Comparison of ENCODE assay signal across 19 mouse cellular contexts in the genomic region with DNA sequence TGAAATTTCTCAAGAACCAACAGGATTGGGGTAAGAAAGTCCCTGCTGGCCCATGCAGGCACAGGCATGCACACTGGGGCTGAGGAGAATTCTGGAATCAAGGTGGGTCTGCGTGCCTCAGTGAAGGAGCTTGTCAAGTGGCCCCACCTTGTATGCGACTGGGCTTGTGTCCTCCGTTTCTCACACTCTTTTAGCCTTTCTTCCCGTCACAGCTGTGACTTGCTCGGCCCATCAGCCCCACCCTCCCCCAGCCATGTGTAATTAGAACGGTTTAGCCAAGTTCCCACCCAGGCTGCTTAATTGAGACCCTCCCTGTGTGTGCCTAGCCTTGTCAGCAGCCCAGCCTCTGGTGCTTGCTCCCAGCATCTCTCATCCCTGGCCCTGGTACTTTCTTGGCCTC. TPM values are rescaled to one million over a fixed set of nuclear protein-coding genes. Genes with fewer than 3 reads are reported as not detected.
A peak's percentile ranks its signal among the peaks of the same experiment; 100 is the strongest.
DNase-seq lines count a peak whose midpoint lies in the region; ATAC-seq and TF ChIP-seq lines count a peak whose summit lies in the region.
"Had no signal": no experiment of that assay in that cellular context is flagged by ENCODE, and none has a peak within 500 bp of the region (broad histone marks: within the 10 kb centered on the region; RNA-seq: fewer than 3 reads in every experiment).

No protein-coding gene starts in this region.

- peak overlapping the region; percentile 26; the same call in 1 of the 2 replicates for H3K27ac ChIP-seq in lung, embryonic 15.5 days
- H3K27ac ChIP-seq in forebrain, embryonic 16.5 days (ENCODE audit: low read length): no peak overlapping the region
- peak overlapping the region; percentile 40; the same call in 1 of the 2 replicates for H3K27ac ChIP-seq in stomach, embryonic 15.5 days
- H3K27ac ChIP-seq: gastrocnemius, adult 2 months; heart, adult 2 months; kidney, embryonic 15.5 days; liver, embryonic 15.5 days had no signal

- 0 out of 2 replicates have a peak, but pooled peaks have one; percentile 11 for ATAC-seq in lung, embryonic 15.5 days (ENCODE audit: borderline replicate concordance, extremely low read depth, low FRiP score, low TSS enrichment)
- peak; percentile 34; the same call in 1 of the 2 replicates for ATAC-seq in forebrain, embryonic 16.5 days
- no peak for ATAC-seq in stomach, embryonic 15.5 days (ENCODE audit: insufficient read depth, low FRiP score, low read depth)
- ATAC-seq: hindbrain, embryonic 16.5 days had no signal

- 48% methylated on average over 6 of the region's 6 CpGs for WGBS in lung, embryonic 15.5 days
- 17% methylated on average over 6 of the region's 6 CpGs for WGBS in forebrain, embryonic 16.5 days
- WGBS in stomach, embryonic 15.5 days: 49% methylated on average over 6 of the region's 6 CpGs

- no peak for TF ChIP-seq CTCF in brain, embryonic 14.5 days (IDR thresholded peaks at IDR 0.05; ENCODE audit: borderline replicate concordance, extremely low read depth, insufficient read depth, insufficient read length)

- no peaks in the 10 kb centered on the region for H3K36me3 ChIP-seq in lung, embryonic 15.5 days
- no peaks in the 10 kb centered on the region for H3K36me3 ChIP-seq in forebrain, embryonic 16.5 days (ENCODE audit: control insufficient read depth, insufficient read depth)
- no peaks in the 10 kb centered on the region for H3K36me3 ChIP-seq in stomach, embryonic 15.5 days
- H3K36me3 ChIP-seq: kidney, embryonic 15.5 days; liver, embryonic 15.5 days had no signal

- H3K4me3 ChIP-seq in lung, embryonic 15.5 days: no peak overlapping the region
- no peak overlapping the region for H3K4me3 ChIP-seq in forebrain, embryonic 16.5 days (replicated peaks; ENCODE audit: low read length)
- no peak overlapping the region for H3K4me3 ChIP-seq in stomach, embryonic 15.5 days (replicated peaks)
- H3K4me3 ChIP-seq: gastrocnemius, adult 2 months; heart, adult 2 months; kidney, embryonic 15.5 days; liver, embryonic 15.5 days; myocyte had no signal

- H3K9ac ChIP-seq in lung, embryonic 15.5 days: no peak overlapping the region
- no peak overlapping the region for H3K9ac ChIP-seq in forebrain, embryonic 16.5 days (replicated peaks; ENCODE audit: low read depth, low read length)
- no peak overlapping the region for H3K9ac ChIP-seq in stomach, embryonic 15.5 days
- H3K9ac ChIP-seq: kidney, embryonic 15.5 days; liver, embryonic 15.5 days had no signal

- H3K4me2 ChIP-seq in lung, embryonic 15.5 days: no peak overlapping the region
- no peak overlapping the region for H3K4me2 ChIP-seq in forebrain, embryonic 16.5 days (ENCODE audit: low read length)
- H3K4me2 ChIP-seq in stomach, embryonic 15.5 days: no peak overlapping the region
- H3K4me2 ChIP-seq: kidney, embryonic 15.5 days; liver, embryonic 15.5 days had no signal

- no peak for DNase-seq in lung, postnatal 14 days
- DNase-seq in brain, embryonic 14.5 days (ENCODE audit: low read depth): peak; percentile 73
- no peak for DNase-seq in ovary, postnatal 14 days (ENCODE audit: low spot score)
- DNase-seq in thymus, postnatal 10 days (ENCODE audit: low spot score in 2 of 2): no peak
- DNase-seq: adrenal gland, adult 2 months; cerebellum, adult 9-10 months; embryo, embryonic 11 days; gastrocnemius, adult 2 months; heart, adult 2 months; layer of hippocampus, adult 9-11 months; left cerebral cortex, postnatal 4 days; thymus, postnatal 36 days had no signal

- no peaks in the 10 kb centered on the region for H3K27me3 ChIP-seq in lung, embryonic 15.5 days
- H3K27me3 ChIP-seq in forebrain, embryonic 16.5 days (replicated peaks; ENCODE audit: control insufficient read depth, insufficient read depth, low read length): no peaks in the 10 kb centered on the region
- H3K27me3 ChIP-seq in stomach, embryonic 15.5 days (replicated peaks): no peaks in the 10 kb centered on the region
- H3K27me3 ChIP-seq: kidney, embryonic 15.5 days; liver, embryonic 15.5 days had no signal

- H3K9me3 ChIP-seq in lung, embryonic 15.5 days: no peaks in the 10 kb centered on the region
- H3K9me3 ChIP-seq in forebrain, embryonic 16.5 days (ENCODE audit: control insufficient read depth, low read length): no peaks in the 10 kb centered on the region
- H3K9me3 ChIP-seq in stomach, embryonic 15.5 days: no peaks in the 10 kb centered on the region
- H3K9me3 ChIP-seq: kidney, embryonic 15.5 days; liver, embryonic 15.5 days had no signal

- TF ChIP-seq POLR2A in brain, embryonic 14.5 days (IDR thresholded peaks at IDR 0.05; ENCODE audit: borderline replicate concordance, extremely low read depth, insufficient read depth, insufficient read length, poor library complexity, severe bottlenecking): no peak

- H3K4me1 ChIP-seq in lung, embryonic 15.5 days: peaks cover 18% of the 10 kb centered on the region
- H3K4me1 ChIP-seq in forebrain, embryonic 16.5 days (replicated peaks; ENCODE audit: control insufficient read depth, insufficient read depth, low read length): peaks cover 11% of the 10 kb centered on the region
- H3K4me1 ChIP-seq in stomach, embryonic 15.5 days: peaks cover 16% of the 10 kb centered on the region; the same call in 1 of the 2 replicates

RNA-seq across cellular contexts. Expression of a gene that starts 28.5 kb away (rescaled TPM):
- 74.2 and 81.9 TPM in 2 replicates for polyA plus RNA-seq in lung, embryonic 15.5 days (2015; fragmentation: Nextera tagmentation; extraction: Ambion mirVana)
- 28.4 and 32.5 TPM in 2 replicates for polyA plus RNA-seq in brain, embryonic 14.5 days (2012; rRNA removed)
- polyA plus RNA-seq in forebrain, embryonic 16.5 days (2015; fragmentation: Nextera tagmentation; extraction: Ambion mirVana): 48.8 and 55.6 TPM in 2 replicates
- polyA plus RNA-seq in stomach, embryonic 15.5 days (2015; fragmentation: Nextera tagmentation; extraction: Ambion mirVana): 80.9 and 95.3 TPM in 2 replicates

RNA-seq across cellular contexts. Expression of a gene that starts 36.9 kb away (rescaled TPM):
- polyA plus RNA-seq in lung, embryonic 15.5 days (2015; fragmentation: Nextera tagmentation; extraction: Ambion mirVana): 128 and 130 TPM in 2 replicates
- 49.1 and 53.5 TPM in 2 replicates for polyA plus RNA-seq in brain, embryonic 14.5 days (2012; rRNA removed)
- polyA plus RNA-seq in forebrain, embryonic 16.5 days (2015; fragmentation: Nextera tagmentation; extraction: Ambion mirVana): 71.1 and 82.7 TPM in 2 replicates
- polyA plus RNA-seq in stomach, embryonic 15.5 days (2015; fragmentation: Nextera tagmentation; extraction: Ambion mirVana): 118 and 119 TPM in 2 replicates
